Mouse (Mus musculus): ENCODE results near the gene Sirt4. TPM values are rescaled to one million over a fixed set of nuclear protein-coding genes. Genes with fewer than 3 reads are reported as not detected.

Sirt4 gene
- polyA plus RNA-seq, 1 experiment from 2014 or later = 23.2 TPM

GRCm38 (mm10) chr5:115489699-115490637, 5.4 kb upstream of the Sirt4 start:
- peak overlapping the region; percentile 55 for H3K4me2 ChIP-seq (replicated peaks)
- under 1% methylated on average over 50 of the region's 50 CpGs for WGBS
- peak overlapping the region; percentile 62 for H3K9ac ChIP-seq
- peak; percentile 77 for ATAC-seq (ENCODE audit: insufficient number of reproducible peaks, insufficient read depth, low FRiP score, low TSS enrichment)
- H3K27ac ChIP-seq = peak overlapping the region; percentile 100
- H3K4me3 ChIP-seq = peak overlapping the region; percentile 35
- H3K36me3 ChIP-seq = no peaks in the 10 kb centered on the region
- H3K27me3 ChIP-seq = no peaks in the 10 kb centered on the region
- peaks cover 29% of the 10 kb centered on the region for H3K4me1 ChIP-seq
- no peaks in the 10 kb centered on the region for H3K9me3 ChIP-seq

DNA sequence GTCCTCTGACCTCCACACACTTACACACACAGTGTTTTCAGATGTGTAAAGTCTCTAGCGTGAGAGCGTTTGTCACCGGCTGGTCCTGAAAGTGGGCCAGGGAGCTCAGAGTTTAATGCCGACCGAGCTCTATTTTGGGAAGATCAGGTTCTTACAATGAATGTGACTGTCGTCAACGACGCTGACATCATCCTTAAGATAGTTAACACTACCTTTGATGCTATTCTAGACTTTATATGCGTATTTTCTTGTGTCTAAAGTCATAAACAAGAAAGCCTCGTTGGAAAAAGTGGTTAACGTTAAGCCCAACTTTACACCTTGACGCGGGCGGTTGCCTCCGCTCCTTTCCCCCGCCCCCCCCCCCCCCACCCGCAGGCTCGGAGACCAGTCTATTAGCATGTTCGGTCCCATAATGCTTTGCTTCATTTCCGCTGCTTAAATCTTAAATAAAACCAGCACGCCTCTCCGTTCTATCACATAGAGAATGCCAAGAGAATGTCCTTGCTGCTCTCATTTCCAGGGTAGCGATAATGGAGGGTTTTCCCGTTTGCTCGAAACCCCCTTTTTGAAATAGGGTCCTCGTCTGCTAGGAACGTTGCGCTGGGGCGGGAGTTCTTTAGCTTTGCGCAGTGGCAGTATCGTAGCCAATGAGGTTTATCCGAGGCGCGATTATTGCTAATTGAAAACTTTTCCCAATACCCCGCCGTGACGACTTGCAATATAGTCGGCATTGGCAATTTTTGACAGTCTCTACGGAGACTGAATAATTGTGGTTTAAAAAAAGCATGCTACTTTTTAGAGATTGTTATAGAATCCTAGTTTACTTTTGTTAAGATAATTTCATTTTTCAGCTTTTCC, 4.5 kb upstream of the Sirt4 start:
- ATAC-seq (ENCODE audit: insufficient number of reproducible peaks, insufficient read depth, low FRiP score, low TSS enrichment) = peak; percentile 47
- Histone ChIP-seq H3K9me3 (no peaks in the 10 kb centered on the region), H3K4me1 (peaks cover 28% of the 10 kb centered on the region), H3K4me3 (peak overlapping the region; percentile 35), H3K9ac (peak overlapping the region; percentile 62; the same call in 1 of the 2 replicates), H3K36me3 (no peaks in the 10 kb centered on the region), H3K27ac (peak overlapping the region; percentile 100), H3K4me2 (replicated peaks) (peak overlapping the region; percentile 55), H3K27me3 (no peaks in the 10 kb centered on the region)
- WGBS = under 1% methylated on average over 39 of the region's 39 CpGs

DNA sequence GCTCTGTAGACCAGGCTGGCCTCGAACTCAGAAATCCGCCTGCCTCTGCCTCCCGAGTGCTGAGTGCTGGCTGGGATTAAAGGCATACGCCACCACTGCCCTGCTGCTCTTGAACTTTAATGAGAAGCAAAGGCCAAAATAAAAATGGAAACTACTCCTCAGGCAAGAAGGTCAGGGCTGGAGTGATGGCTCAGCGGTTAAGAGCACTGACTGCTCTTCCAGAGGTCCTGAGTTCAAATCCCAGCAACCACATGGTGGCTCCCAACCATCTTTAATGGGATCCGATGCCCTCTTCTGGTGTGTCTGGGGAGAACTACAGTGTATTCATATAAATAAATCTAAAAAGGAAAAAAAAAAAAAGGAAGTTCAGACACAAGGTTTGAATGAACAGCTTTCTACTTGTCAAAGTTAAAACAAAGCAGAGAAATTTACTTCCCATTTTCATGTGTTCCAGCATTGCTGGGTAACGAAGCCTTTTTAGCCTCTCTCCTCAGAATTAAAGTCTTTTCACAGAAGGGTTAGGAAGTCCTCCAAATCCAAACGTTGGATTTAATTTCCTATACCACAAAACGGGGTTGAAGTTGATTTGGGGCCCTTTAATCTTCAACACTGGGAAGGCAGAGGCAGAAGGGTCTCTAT, 3.5 kb upstream of the Sirt4 start:
- peak overlapping the region; percentile 100; the same call in 1 of the 2 replicates for H3K27ac ChIP-seq
- ATAC-seq (ENCODE audit: insufficient number of reproducible peaks, insufficient read depth, low FRiP score, low TSS enrichment) = no peak
- H3K4me3 ChIP-seq = no peak overlapping the region
- no peak overlapping the region for H3K4me2 ChIP-seq (replicated peaks)
- WGBS = 74% methylated on average over 9 of the region's 9 CpGs
- H3K4me1 ChIP-seq = peaks cover 20% of the 10 kb centered on the region
- no peaks in the 10 kb centered on the region for H3K9me3 ChIP-seq
- H3K9ac ChIP-seq = no peak overlapping the region
- H3K27me3 ChIP-seq = 0 out of 2 replicates have a peak, but pooled peaks cover 1% of the 10 kb centered on the region
- H3K36me3 ChIP-seq = no peaks in the 10 kb centered on the region

DNA sequence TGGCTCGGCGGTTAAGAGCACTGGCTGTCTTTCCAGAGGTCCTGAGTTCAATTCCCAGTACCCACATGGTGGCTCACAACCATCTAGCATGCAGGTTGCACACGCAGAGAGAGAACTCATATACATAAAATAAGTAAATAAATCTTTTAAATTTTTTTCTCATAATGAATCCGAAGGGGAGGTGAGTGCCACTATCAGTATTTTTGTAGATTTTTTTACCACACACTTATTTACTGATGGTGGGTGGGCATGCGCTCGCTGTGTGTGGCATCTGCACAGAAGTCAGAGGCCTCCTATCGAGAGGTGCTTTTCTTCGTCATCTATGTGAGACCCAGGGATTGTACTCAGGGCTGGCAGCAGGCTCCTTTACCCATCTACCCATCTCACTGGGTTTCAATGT, 2.8 kb upstream of the Sirt4 start:
- 89% methylated on average over 8 of the region's 8 CpGs for WGBS
- peaks cover 8% of the 10 kb centered on the region for H3K27me3 ChIP-seq
- ATAC-seq (ENCODE audit: insufficient number of reproducible peaks, insufficient read depth, low FRiP score, low TSS enrichment) = no peak
- no peak overlapping the region for H3K27ac ChIP-seq
- peaks cover 21% of the 10 kb centered on the region for H3K4me1 ChIP-seq
- no peaks in the 10 kb centered on the region for H3K9me3 ChIP-seq
- H3K9ac ChIP-seq = no peak overlapping the region
- H3K4me3 ChIP-seq = no peak overlapping the region
- H3K36me3 ChIP-seq = no peaks in the 10 kb centered on the region
- no peak overlapping the region for H3K4me2 ChIP-seq (replicated peaks)

GRCm38 (mm10) chr5:115486726-115487125, 2.2 kb upstream of the Sirt4 start:
- H3K27me3 ChIP-seq = peaks cover 13% of the 10 kb centered on the region
- no peak overlapping the region for H3K4me2 ChIP-seq (replicated peaks)
- H3K36me3 ChIP-seq = no peaks in the 10 kb centered on the region
- no peak overlapping the region for H3K9ac ChIP-seq
- ATAC-seq (ENCODE audit: insufficient number of reproducible peaks, insufficient read depth, low FRiP score, low TSS enrichment) = no peak
- no peak overlapping the region for H3K27ac ChIP-seq
- H3K4me1 ChIP-seq = peaks cover 18% of the 10 kb centered on the region
- H3K9me3 ChIP-seq = no peaks in the 10 kb centered on the region
- WGBS = 51% methylated on average over 4 of the region's 4 CpGs
- no peak overlapping the region for H3K4me3 ChIP-seq

DNA sequence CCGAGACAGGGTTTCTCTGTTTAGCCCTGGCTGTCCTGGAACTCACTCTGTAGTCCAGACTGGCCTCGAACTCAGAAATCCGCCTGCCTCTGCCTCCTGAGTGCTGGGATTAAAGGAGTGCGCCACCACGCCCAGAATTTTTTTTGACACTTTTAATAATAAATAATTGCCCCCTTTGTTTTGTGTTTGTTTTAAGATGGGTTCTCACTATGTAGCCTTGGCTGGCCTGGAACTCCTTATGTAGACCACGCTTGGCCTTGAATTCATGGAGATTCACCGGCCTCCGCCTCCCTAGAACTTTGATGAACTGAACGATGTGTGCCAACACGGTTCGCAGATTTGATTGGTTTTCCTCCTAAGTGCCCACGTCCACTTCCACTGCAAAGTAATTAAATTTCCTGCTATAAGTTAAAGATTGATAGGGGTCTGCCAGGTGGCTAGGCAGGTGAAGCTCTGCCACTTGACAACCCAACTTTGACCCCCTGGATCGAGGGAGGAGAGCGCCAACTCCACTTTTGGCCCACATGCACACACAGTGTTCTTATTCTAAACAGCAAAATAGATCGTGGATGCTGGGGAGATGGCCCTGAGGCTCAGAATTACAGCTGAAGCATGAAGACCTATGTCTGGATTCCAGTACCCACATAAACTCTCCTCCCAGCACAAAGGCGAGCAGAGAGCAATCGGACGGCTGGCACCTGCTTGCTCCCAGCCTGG, 1.1 kb upstream of the Sirt4 start:
- Histone ChIP-seq H3K4me3 (no peak overlapping the region), H3K9me3 (no peaks in the 10 kb centered on the region), H3K4me2 (replicated peaks) (no peak overlapping the region), H3K9ac (no peak overlapping the region), H3K36me3 (no peaks in the 10 kb centered on the region), H3K27me3 (peaks cover 16% of the 10 kb centered on the region), H3K27ac (no peak overlapping the region), H3K4me1 (peaks cover 12% of the 10 kb centered on the region)
- 82% methylated on average over 18 of the region's 18 CpGs for WGBS
- no peak for ATAC-seq (ENCODE audit: insufficient number of reproducible peaks, insufficient read depth, low FRiP score, low TSS enrichment)

DNA sequence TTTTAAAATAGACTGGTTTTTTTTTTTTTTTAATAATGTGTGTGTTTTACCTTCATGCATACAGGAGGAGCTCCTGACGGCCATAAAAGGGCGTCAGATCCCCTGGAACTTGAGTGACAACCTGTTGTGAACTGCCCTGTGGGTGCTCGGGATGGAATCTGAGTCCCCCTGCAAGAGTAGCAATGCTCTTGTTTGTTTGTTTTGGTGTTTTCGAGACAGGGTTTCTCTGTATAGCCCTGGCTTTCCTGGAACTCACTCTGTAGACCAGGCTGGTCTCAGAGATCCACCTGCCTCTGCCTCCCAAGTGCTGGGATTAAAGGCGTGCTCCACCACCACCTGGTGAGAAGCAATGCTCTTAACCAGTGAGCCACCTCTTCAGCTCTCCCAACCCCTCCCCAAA, 471 bp upstream of the Sirt4 start:
- 72% methylated on average over 5 of the region's 5 CpGs for WGBS
- ATAC-seq (ENCODE audit: insufficient number of reproducible peaks, insufficient read depth, low FRiP score, low TSS enrichment) = no peak

DNA sequence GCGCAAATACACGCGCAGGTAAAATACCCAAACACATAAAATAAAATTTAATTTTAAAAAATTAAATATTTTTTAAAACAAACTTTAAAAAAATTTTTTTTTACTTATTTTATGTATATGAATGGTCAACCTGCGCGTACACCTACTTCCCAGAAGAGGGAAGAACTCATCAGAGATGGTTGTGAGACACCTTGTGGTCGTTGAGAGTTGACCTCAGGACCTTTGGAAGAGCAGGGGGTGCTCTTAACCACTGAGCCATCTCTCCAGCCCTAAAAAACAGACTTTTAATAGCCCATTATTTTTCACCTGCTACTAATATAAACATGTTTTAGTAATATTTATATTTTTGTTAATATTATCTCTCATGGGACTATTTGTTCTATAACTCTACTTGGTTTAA, 1.1 kb downstream of the Sirt4 start:
- no peak overlapping the region for H3K9ac ChIP-seq
- H3K4me3 ChIP-seq = no peak overlapping the region
- no peak overlapping the region for H3K27ac ChIP-seq
- H3K4me2 ChIP-seq (replicated peaks) = no peak overlapping the region
- H3K4me1 ChIP-seq = peaks cover 12% of the 10 kb centered on the region
- peaks cover 23% of the 10 kb centered on the region for H3K27me3 ChIP-seq
- no peaks in the 10 kb centered on the region for H3K9me3 ChIP-seq
- whole genome bisulfite sequencing = 25% methylated on average over 6 of the region's 6 CpGs
- no peak for ATAC-seq (ENCODE audit: insufficient number of reproducible peaks, insufficient read depth, low FRiP score, low TSS enrichment)
- H3K36me3 ChIP-seq = no peaks in the 10 kb centered on the region

More for the DNA sequence above, 471 bp upstream of the Sirt4 start:
- Histone ChIP-seq H3K27me3 (peaks cover 23% of the 10 kb centered on the region), H3K4me1 (peaks cover 12% of the 10 kb centered on the region), H3K36me3 (no peaks in the 10 kb centered on the region), H3K4me3 (peak overlapping the region; percentile 46), H3K4me2 (replicated peaks) (peak overlapping the region; percentile 65), H3K9ac (peak overlapping the region; percentile 58; the same call in 1 of the 2 replicates), H3K27ac (peak overlapping the region; percentile 72; the same call in 1 of the 2 replicates), H3K9me3 (no peaks in the 10 kb centered on the region)

DNA sequence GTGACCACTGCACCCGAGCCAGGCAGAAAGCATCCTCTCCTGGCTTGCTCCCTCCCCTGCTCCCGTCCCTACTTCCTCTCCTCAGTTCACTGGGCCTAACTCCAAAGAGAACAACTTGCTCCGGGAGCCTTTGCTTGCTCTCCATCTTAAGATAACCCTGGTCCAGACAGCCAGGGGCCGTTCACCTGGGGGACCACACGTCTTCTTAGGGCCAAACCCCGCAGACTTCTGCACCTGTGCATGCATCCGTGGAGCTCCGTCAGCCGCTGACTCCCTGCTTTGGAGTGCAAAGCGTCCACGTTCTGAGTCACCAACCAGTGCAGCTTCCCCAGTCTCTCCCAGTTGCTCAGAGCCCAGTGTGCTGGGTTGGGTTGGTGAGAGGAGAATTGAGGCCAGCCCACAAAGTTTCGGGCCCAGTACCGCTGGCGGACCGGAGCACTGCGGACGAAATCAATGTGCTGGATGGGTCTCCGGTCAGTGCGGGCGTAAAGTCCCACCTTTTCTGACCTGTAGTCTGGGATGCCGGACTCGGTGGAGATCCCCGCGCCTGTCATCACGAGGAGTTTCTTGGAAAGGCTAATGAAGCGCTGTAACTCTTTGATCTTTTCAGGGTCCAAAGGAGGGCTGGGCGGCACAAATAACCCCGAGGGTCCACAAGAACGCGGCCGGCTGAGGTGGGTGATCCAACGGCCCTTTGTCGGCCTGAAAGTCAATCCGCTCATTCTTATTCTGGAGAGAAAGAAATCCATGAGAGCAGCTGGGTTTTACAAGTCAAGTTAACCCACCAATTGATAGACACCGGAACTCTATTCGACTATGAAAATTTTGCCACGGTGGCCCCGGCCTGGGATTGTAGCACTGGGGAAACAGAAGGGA, 1.9 kb downstream of the Sirt4 start:
- peak overlapping the region; percentile 9; the same call in 1 of the 2 replicates for H3K4me3 ChIP-seq
- no peak overlapping the region for H3K27ac ChIP-seq
- no peak for ATAC-seq (ENCODE audit: insufficient number of reproducible peaks, insufficient read depth, low FRiP score, low TSS enrichment)
- peaks cover 23% of the 10 kb centered on the region for H3K27me3 ChIP-seq
- no peaks in the 10 kb centered on the region for H3K36me3 ChIP-seq
- H3K9me3 ChIP-seq = no peaks in the 10 kb centered on the region
- H3K9ac ChIP-seq = peak overlapping the region; percentile 9; the same call in 1 of the 2 replicates
- H3K4me2 ChIP-seq (replicated peaks) = peak overlapping the region; percentile 36
- WGBS = 28% methylated on average over 38 of the region's 38 CpGs
- peaks cover 12% of the 10 kb centered on the region for H3K4me1 ChIP-seq

- Histone ChIP-seq H3K9ac (no peak overlapping the region), H3K4me1 (peaks cover 16% of the 10 kb centered on the region)
These were observed 4.4 kb downstream of the Sirt4 start for GRCm38 (mm10) chr5:115480101-115480500.

More at GRCm38 (mm10) chr5:115480101-115480500, 4.4 kb downstream of the Sirt4 start:
- no peaks in the 10 kb centered on the region for H3K36me3 ChIP-seq
- no peaks in the 10 kb centered on the region for H3K9me3 ChIP-seq
- 13% methylated on average over 27 of the region's 27 CpGs for WGBS
- no peak overlapping the region for H3K27ac ChIP-seq
- peak overlapping the region; percentile 39 for H3K4me2 ChIP-seq (replicated peaks)
- no peak for ATAC-seq (ENCODE audit: insufficient number of reproducible peaks, insufficient read depth, low FRiP score, low TSS enrichment)
- H3K4me3 ChIP-seq = no peak overlapping the region
- H3K27me3 ChIP-seq = peaks cover 23% of the 10 kb centered on the region
